Mouse (Mus musculus) ZHBTc4 (cell line): ENCODE data around the gene Rem1.

Experiments
- DNase-seq: peaks from one replicate; pipeline ENCODE4 v3.0.0-alpha.2; 2011; ENCODE audit warnings: low read depth, low spot score

The Rem1 gene

GRCm38 (mm10) chr2:152626774-152627591, at the start of gene Rem1:
Rem1 (plus strand) TSS chr2:152626951.
- DNase-seq: peak; percentile 20

DNA sequence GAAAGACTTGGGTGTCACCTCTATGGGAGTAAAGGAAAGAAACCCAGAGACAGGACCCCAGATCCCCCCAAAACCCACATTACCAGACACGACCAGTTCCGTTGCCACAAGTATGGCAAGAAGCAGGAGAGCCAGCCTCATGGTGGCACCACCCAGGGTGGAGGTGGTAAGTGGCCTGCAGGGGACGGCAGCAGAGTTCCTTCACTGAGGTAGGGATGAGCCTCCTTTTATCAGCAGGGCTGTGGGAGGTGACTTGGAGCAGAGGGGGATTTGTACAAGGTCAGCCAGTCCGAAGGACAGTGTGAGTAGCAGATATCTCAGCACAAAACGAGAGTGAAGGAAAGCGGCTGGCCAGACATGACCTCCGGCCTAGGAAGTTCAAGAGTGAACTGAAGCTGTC, 46.6 kb upstream of the Rem1 start, which contains the start of gene Defb19:
Gene Defb19, minus strand, starts transcription at position 206 of the 400 bp plus-strand sequence.
- DNase-seq: no peak

DNA sequence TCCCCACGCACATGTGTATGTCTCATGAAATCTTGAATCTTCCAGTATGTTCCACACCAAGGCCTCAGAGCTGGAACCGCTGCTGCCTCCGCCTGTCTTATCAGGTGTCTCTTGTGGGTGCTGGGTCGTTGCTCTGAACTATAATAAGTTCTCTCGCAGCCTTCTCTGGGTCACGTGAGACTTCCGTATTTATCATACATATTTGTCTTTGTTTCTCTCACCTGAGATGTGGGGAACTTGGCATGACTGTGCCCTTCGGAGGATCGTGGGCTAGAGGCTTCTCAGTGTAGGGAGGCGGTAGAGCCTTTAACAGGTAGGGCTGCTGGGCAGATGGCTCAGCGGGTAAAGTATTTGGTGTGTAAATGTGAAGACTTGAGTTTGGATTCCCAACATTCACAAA, 46.1 kb upstream of the Rem1 start:
- DNase-seq: no peak

GRCm38 (mm10) chr2:152586926-152587560, 39.7 kb upstream of the Rem1 start:
- DNase-seq: peak; percentile 48

DNA sequence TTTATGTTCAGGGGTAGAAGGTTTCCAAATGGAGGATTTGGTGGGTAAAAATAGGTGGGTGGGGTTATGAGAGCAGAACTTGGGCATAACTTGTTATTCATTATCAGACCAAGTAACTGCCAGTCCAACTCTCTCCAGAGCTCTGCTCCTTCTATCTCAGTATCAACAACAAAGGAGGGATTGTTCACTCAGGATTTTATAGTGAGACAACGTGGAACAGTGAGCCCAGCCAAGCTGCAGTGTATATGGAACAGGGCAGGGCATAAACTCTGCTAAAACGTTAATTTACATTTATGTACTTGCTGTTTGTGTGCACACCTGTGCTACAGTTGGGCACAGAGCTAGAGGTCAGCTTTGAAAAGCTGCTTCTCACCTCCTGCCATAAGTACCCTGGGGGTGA, 38.3 kb upstream of the Rem1 start:
- DNase-seq: no peak

GRCm38 (mm10) chr2:152589021-152589420, 37.7 kb upstream of the Rem1 start:
- no peak for DNase-seq

DNA sequence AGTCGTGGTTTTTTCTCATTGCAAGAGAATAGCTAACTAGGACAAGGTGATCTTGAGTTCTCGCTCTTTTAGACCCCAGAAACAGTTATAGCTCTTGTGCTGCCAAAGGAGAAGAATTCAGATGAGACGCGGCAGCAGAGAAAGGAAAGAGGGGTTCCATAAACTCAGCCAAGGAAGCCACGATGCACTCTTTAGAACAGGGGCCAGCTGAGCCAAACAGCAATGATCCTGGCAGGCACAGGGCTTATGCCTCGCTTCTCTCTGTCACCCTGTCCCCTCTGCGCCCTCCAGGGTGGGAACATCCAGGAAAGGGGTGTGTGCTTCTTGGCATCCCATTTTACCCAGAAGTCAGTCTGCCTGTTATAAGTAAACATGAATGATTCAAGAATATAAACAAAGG, 27.5 kb upstream of the Rem1 start, which contains the start of gene Defb45:
Gene Defb45, minus strand, starts transcription at position 101 of the 400 bp plus-strand sequence.
- no peak for DNase-seq

DNA sequence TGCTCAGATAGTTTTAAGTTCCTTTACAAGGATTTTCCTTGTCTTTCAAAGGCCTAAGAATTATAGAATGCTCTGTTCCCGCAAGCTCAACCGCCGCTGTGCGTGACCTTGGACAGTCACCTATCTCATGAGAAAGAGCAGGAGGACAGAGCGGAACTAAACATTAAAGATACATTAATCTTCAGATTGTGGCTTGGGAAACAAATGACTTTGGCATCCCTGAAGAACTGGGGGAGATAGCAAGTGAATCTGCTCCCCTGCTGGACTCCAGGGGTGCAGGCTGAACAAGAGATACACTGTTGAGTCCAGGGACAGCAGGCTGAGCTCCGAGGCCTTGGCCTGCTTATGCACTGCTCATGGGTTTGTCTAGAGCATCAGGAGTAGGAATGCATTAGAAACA, 26.7 kb upstream of the Rem1 start:
- DNase-seq: no peak

GRCm38 (mm10) chr2:152601275-152601960, 25.3 kb upstream of the Rem1 start:
- DNase-seq: peak; percentile 44

GRCm38 (mm10) chr2:152604057-152604456, 22.7 kb upstream of the Rem1 start, which contains the start of gene Defb36:
Defb36 (plus strand) TSS chr2:152604327.
- DNase-seq: peak; percentile 81

DNA sequence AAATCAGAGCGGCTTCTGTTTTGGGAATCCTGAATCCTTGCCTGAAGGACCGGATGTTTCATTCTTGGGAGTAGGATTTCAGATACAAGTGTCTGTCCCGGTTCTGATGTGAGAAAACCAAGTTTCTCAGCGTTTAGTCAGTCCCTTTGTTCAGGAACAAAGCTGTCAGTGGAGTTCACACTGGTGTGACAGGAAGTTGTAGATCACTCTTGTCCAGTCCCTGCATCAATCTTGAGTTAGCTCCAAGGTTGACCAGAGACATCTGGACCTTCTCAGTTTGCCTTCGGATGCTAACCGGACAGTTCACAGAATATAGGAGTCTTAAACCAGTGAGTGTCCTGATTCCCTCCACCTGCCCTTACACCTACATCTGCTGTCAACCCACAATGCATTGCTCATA, 19.0 kb upstream of the Rem1 start:
- DNase-seq: no peak

GRCm38 (mm10) chr2:152608719-152609118, 18.0 kb upstream of the Rem1 start:
- peak; percentile 74 for DNase-seq

GRCm38 (mm10) chr2:152612193-152612592, 14.6 kb upstream of the Rem1 start:
- peak; percentile 75 for DNase-seq

GRCm38 (mm10) chr2:152615563-152615962, 11.2 kb upstream of the Rem1 start:
- peak; percentile 83 for DNase-seq

DNA sequence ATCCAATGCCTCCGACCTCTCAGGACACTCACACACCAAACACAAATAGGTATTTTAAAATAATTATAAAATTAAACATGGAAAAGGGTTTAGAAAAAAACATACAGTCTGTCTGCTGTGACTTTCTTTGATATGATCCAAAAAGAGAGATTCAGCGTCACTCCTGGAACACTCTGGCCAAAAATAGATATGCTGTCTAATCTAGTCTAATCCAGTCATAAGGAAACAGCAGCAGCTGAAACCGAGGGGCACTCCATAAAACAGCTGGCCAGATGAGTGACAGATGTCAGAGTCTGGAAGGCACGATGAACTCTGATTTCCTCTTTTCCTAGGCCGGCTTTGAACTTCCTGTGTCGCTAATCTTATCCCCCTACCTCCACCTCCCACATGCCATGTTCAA, 10.3 kb upstream of the Rem1 start:
- DNase-seq: no peak

DNA sequence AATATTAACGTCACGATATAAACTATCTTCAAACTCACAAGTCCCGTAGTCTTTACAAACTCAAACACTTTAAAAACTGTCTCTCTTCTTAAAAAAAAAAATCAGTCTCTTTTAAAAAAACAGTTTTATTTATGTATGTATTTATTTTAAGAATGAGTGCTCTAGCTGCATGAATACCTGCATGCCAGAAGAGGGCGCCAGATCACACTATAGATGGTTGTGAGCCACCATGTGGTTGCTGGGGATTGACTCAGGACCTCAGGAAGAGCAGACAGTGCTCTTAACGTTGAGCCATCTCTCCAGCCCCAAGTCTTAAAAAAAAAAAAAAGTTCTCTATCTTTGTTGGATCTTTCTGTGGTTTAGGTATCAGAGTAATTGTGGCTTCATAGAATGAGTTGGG, 9.4 kb upstream of the Rem1 start:
- DNase-seq: peak; percentile 74

GRCm38 (mm10) chr2:152620367-152621134, 6.2 kb upstream of the Rem1 start:
- no peak for DNase-seq

DNA sequence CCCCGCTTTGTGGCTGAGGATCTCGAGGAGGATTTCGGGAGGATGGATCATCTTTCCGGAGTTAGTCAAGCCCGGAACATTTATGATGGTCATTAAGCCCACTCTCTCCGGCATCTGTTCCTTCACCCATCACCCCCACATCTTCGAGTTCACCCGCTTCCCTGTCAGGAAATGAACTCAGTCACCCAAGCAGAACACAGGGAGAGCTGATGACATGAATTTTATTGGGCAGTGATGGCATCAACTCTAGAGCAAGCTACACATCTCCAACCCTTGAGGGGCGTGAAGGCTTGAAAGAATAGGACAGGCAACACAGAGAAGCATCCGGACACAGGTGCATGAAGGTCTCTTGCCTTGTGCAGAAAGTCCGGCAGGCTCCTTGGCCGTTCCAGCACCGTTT, 4.6 kb upstream of the Rem1 start:
- DNase-seq: no peak

DNA sequence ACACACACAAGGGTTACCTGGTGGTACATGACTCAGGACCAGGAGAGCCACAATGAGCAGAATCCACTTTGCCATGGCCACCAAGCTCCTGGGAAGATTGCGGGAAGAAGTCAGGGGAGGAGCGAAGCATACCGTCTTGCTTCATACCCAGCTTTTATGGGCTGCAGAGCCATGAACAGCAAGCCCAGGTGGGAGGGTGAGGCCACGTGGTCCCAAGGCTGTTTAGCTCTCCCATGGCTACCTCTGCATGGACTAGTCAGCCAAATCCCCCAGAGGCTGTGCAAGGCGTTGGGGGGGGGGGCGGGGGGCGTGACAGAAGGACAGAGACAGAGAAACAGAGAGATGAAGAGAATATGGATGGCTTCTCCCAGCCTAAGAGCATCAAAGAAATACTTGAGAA, 3.8 kb upstream of the Rem1 start, which contains the start of gene Defb25:
Gene Defb25, minus strand, starts transcription at position 101 of the 400 bp plus-strand sequence.
- no peak for DNase-seq

DNA sequence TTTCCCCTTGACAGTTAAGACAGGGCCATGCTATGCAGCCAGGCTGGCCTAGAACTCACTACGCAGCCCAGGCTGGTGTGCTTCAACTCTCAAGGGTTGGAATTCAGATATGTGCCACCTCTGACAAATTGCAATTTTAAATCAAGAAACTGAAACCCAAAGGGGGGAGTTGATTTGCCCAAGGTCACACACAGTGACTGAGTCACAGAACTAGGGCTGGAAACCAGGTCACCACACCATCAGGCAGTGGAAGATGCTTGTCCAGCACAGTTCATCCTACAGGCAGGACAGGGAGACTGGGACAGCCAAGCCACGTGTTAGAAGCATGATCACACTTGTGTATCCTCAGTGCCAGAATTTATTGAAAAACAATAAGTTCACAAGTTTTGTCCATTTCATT, 2.2 kb upstream of the Rem1 start:
- no peak for DNase-seq

DNA sequence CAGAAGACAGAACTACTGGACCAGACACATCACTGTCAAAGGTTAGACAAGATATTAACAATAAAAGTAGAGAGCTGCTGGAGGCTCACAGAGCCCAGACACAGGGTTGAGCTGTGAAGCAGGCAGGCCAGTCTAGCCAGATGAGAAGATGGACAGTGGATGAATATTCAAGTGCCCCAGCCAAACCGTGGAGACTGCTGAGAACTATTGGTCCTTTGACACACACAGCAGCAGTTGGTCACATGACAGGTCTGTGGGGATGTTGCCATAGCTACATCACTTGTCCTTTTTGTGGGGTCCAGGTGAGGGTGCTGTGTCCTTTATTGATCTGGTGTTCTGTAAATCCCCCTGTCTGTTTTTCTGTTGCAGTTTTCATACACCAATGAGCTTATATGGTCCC, 1.5 kb upstream of the Rem1 start:
- DNase-seq: no peak
